Mouse (Mus musculus) ES-E14 (cell line): ENCODE measurements around the gene Gm9887. TPM values are rescaled to one million over a fixed set of nuclear protein-coding genes. Genes with fewer than 3 reads are reported as not detected.
"Not testable (repeated sequence)": the region's sequence is repeated elsewhere in the genome, so short reads cannot be mapped to it uniquely, and the experiment has no call there.

Experiments used
- DNase-seq: peaks from one replicate; pipeline ENCODE4 v3.0.0-alpha.2; 2013; ENCODE audit warnings: low read depth, low spot score
- H3K27ac ChIP-seq: 2 replicates; pipeline ENCODE4 v1.5.1; 2012; ENCODE audit warnings: low read depth, mild to moderate bottlenecking, low read length, moderate library complexity, mixed read lengths; ENCODE audit not compliant: poor library complexity, insufficient read depth, severe bottlenecking
- H3K36me3 ChIP-seq: 2 replicates; pipeline ENCODE4 v1.6.1; 2012; ENCODE audit warnings: mild to moderate bottlenecking, low read length, moderate library complexity, mixed read lengths; ENCODE audit not compliant: control insufficient read depth, poor library complexity, insufficient read depth, severe bottlenecking
- H3K4me1 ChIP-seq, 2 experiments: fragments of 150-350 bp in 1 of 2; sonication (generic) in 1 of 2; 2 replicates each; pipeline ENCODE4 v1.6.1; 2012; ENCODE audit warnings: low read length in 2 of 2, mild to moderate bottlenecking in 1 of 2, mixed read lengths in 1 of 2; ENCODE audit not compliant: control insufficient read depth in 2 of 2, insufficient read depth in 2 of 2, poor library complexity in 1 of 2
- H3K4me3 ChIP-seq, 2 experiments: fragments of 150-350 bp in 1 of 2; sonication (generic) in 1 of 2; 2 replicates each; pipeline ENCODE4 v1.5.1; 2012; ENCODE audit warnings: low read length in 2 of 2, low read depth in 1 of 2, mild to moderate bottlenecking in 1 of 2, mixed read lengths in 1 of 2; ENCODE audit not compliant: insufficient read depth in 1 of 2, poor library complexity in 1 of 2, severe bottlenecking in 1 of 2
- H3K9ac ChIP-seq: 2 replicates; pipeline ENCODE4 v1.6.1; 2012; ENCODE audit warnings: low read depth, mild to moderate bottlenecking, low read length, mixed read lengths; ENCODE audit not compliant: poor library complexity, insufficient read depth, severe bottlenecking
- H3K9me3 ChIP-seq: fragments of 150-350 bp; sonication (generic); 2 replicates; pipeline ENCODE4 v1.6.1; 2012; ENCODE audit warnings: low read depth, mild to moderate bottlenecking, low read length; ENCODE audit not compliant: control insufficient read depth, insufficient read depth
- CHD2 ChIP-seq: IDR thresholded peaks from 2 replicates; pipeline ENCODE4 v1.6.1; 2014; ENCODE audit warnings: mild to moderate bottlenecking, low read depth, low read length, inconsistent platforms
- HCFC1 ChIP-seq: IDR thresholded peaks from 2 replicates; pipeline ENCODE4 v1.6.1; 2012; ENCODE audit warnings: low read length, inconsistent platforms, borderline replicate concordance; ENCODE audit not compliant: insufficient read depth
- MAFK ChIP-seq: IDR thresholded peaks from 2 replicates; pipeline ENCODE4 v1.6.1; 2014; ENCODE audit warnings: mild to moderate bottlenecking, low read depth, low read length, inconsistent platforms; ENCODE audit not compliant: insufficient read depth
- ZC3H11A ChIP-seq: IDR thresholded peaks from 2 replicates; pipeline ENCODE4 v1.6.1; 2012; ENCODE audit warnings: low read depth, mild to moderate bottlenecking, inconsistent platforms, low read length, borderline replicate concordance
- ZNF384 ChIP-seq: IDR thresholded peaks from 2 replicates; pipeline ENCODE4 v1.6.1; 2012; ENCODE audit warnings: low read depth, low read length, inconsistent platforms
- in situ Hi-C, 2 experiments: fragments of 600-800 bp; cut with MboI; formaldehyde crosslinking; loops; one replicate each; pipeline ENCODE4 v1.15.1; 2025; ENCODE audit warnings: low sequenced_read_pairs in 2 of 2, inconsistent platforms in 1 of 2; ENCODE audit not compliant: unreplicated experiment in 2 of 2
- total RNA-seq: library from RNA; depleted of rRNA; stranded (reverse); fragments of 300-350 nt; gene quantifications from 2 replicates; pipeline ENCODE4 v1.2.3, GENCODE M21; 2012

The Gm9887 gene
- total RNA-seq, 1 experiment: 1.4 TPM

DNA sequence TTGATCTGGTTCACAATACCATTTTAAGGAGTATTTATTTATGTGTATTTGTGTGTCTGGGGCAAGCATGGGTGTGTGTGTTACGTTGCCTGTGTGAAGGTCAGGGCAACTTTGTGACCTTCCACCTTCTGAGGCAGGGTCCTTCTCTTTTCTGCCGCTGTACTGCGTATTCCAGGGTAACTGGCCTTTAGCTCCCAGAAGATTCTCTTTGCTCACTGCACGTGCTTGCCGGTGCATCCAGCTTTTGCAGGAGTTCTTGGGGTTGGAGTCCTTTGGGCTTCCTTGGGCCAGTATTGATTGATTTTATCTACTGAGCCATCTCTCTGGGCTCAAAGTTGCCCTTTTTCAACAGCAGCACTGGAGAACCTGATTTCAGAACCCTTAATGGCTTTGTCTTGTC, 12.3 kb upstream of the Gm9887 start:
- Histone ChIP-seq H3K36me3 (no peaks in the 10 kb centered on the region), H3K4me3 (no peak overlapping the region), H3K4me1 (no peaks in the 10 kb centered on the region), H3K27ac (no peak overlapping the region), H3K9me3 (no peaks in the 10 kb centered on the region), H3K9ac (no peak overlapping the region)
- TF ChIP-seq MAFK: no peak
- TF ChIP-seq HCFC1: no peak
- TF ChIP-seq CHD2: no peak
- no peak for TF ChIP-seq ZNF384
- DNase-seq: no peak
- in situ Hi-C loops: no loop called here

DNA sequence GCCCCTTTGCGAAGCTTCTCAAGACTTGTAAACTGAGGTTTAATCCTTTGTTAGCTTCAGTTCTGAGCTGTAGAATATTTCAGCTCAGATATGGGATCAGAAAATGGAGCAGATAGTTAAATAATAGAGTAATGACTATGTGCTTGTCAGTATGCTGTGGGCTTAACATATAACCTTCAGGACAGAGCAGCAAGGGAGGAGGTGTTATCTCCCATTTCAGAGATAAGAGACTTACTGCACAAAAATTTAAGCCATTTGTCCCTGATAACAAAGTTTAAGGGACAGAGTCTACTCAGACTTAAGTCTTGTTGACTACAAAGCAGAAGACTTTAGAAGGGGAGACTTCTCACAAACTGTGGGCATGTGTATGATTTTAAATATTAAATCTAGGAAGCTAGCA, 10.6 kb upstream of the Gm9887 start:
- H3K9me3 ChIP-seq: no peaks in the 10 kb centered on the region
- H3K36me3 ChIP-seq: no peaks in the 10 kb centered on the region
- in situ Hi-C loops: no loop called here
- no peak overlapping the region for H3K4me3 ChIP-seq
- no peaks in the 10 kb centered on the region for H3K4me1 ChIP-seq
- no peak overlapping the region for H3K27ac ChIP-seq
- no peak for TF ChIP-seq MAFK
- TF ChIP-seq ZNF384: no peak
- no peak for TF ChIP-seq ZC3H11A
- TF ChIP-seq HCFC1: no peak
- TF ChIP-seq CHD2: no peak
- DNase-seq: no peak
- H3K9ac ChIP-seq: no peak overlapping the region

DNA sequence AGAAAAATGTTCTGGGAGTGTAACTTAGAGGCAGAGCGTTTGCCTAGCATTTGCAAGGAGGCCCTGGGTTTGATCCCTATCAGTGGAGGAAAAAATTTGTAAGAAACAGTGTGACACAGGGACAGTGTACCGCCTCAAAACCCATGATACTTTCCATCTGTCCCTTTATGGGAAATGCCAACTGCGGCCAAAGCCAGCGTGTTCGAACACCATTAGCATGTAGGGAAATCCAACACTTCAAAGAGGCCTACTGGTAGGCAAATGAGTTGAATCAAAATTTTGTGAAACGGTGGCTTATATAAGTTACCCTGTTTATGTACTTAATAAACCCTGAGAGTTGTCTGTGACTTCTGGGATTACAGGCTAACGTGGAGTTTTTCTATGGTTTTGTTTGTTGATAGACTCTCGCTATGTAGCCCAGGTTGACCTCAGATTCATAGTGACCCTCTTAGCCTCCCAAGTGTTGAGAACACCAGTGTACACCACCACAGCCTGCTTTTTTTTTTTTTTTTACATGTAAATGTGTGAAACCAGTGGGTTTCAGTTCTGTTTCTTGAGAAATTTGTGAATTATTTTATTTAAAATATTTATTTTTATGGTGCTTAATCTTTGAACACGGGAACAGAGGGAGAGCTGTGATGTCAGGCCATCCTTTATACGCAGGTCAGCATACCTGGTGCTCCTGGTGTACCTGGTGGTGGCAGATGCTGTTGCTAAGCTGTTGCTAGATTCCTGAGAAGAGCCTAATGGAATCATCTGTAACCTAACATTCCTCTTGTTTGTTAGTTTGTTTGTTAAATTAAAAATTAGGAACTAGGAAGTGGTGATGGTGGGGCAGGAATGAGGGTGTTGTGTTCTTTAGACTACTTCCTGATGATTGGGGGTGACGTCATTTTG, 6.5 kb upstream of the Gm9887 start:
- Histone ChIP-seq H3K9me3 (no peaks in the 10 kb centered on the region), H3K36me3 (peaks cover 4% of the 10 kb centered on the region), H3K9ac (no peak overlapping the region), H3K4me1 (peaks cover 3 to 7% of the 10 kb centered on the region in 2 experiments; a peak in 2 of 4 replicates), H3K27ac (no peak overlapping the region), H3K4me3 (no peak overlapping the region)
- DNase-seq: no peak
- no peak for TF ChIP-seq ZNF384
- no peak for TF ChIP-seq CHD2
- TF ChIP-seq HCFC1: no peak
- no peak for TF ChIP-seq ZC3H11A
- no peak for TF ChIP-seq MAFK
- in situ Hi-C loops: no loop called here

DNA sequence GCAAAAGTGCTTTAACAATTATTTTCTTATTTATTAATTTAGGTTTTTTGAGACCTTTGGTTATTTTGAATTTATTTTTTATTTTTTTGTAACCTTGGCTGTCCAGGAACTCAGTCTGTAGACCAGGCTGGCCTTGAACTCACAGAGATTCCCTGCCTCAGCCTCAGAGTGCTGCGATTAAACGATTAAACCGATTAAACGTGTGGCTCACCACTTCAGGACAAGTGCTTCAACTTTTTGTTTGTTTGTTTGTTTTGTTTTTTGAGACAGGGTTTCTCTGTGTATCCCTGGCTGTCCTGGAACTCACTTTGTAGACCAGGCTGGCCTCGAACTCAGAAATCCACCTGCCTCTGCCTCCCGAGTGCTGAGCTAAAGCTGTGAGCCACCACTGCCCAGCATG, 5.4 kb upstream of the Gm9887 start:
- H3K4me1 ChIP-seq, H3K27ac ChIP-seq, DNase-seq, H3K9ac ChIP-seq, in situ Hi-C loops, H3K4me3 ChIP-seq, H3K9me3 ChIP-seq: not testable (repeated sequence)
- peaks cover 12% of the 10 kb centered on the region for H3K36me3 ChIP-seq

DNA sequence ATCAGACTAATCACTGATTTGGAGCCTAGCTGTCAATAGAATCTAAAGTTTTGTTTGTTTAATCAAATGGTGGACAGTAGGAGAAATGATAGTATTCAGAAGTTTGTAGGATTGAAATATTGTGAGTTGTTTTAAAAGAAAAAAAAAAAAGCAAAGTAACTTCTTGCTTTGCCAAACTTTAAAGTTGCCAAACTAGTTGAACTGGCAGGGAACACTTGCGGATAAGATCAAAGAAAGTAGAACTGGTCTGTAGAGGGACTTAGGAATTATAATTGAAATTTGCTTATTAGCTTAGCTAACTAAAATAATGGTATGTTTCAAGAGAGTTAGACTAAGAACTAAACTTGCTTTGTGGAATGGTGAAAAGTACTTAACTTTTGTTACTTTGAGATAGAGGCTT, 4.9 kb upstream of the Gm9887 start:
- Histone ChIP-seq H3K27ac (no peak overlapping the region), H3K4me3 (no peak overlapping the region), H3K9me3 (no peaks in the 10 kb centered on the region), H3K4me1 (peaks cover 4 to 9% of the 10 kb centered on the region in 2 experiments; a peak in 2 of 4 replicates), H3K9ac (no peak overlapping the region), H3K36me3 (peaks cover 12% of the 10 kb centered on the region)
- DNase-seq: no peak
- in situ Hi-C loops: no loop called here
- TF ChIP-seq ZC3H11A (no peak), MAFK (no peak), CHD2 (no peak), ZNF384 (no peak), HCFC1 (no peak)
